Mouse (Mus musculus): Measurements from ENCODE around the gene Hoxc6.

DNA sequence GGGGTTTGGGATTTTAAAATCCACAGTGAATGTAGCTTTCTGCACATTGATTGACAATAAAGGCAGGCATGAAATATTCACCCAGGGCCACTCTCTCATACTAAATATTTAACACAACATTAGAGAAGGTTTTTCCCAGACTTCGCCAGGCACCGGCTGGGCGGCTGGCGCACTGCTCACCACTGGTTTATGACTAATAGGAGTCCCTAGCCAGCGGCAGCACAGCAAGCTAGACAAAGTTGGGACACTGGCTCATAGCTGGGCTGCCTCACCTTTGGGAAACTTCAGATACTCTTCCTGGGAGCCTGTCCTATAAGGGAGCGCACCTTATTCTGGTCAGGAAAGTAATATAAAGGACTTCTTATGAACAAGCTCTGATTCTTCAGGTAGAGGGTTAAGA, 44.5 kb upstream of the Hoxc6 start:
- TF ChIP-seq CHD2 (IDR thresholded peaks at IDR 0.05; ENCODE audit: low read depth, low read length) (no peak), ZC3H11A (IDR thresholded peaks at IDR 0.05; ENCODE audit: borderline replicate concordance, low read depth, low read length) (no peak), HCFC1 (IDR thresholded peaks at IDR 0.05; ENCODE audit: borderline replicate concordance, insufficient read depth, low read length) (no peak)

Measured in ES-E14 (cell line).